Mouse (Mus musculus): Measurements from ENCODE around the gene Slx4ip. TPM values are rescaled to one million over a fixed set of nuclear protein-coding genes. Genes with fewer than 3 reads are reported as not detected.

Slx4ip gene
- polyA plus RNA-seq, 1 experiment = 3.0 TPM

GRCm38 (mm10) chr2:137096981-137097460 lies 206.0 kb downstream of the Slx4ip start:
- H3K4me3 ChIP-seq (replicated peaks; ENCODE audit: insufficient read depth, low read depth, low read length) = no peak overlapping the region
- no peak for DNase-seq
- 18% methylated on average over 5 of the region's 5 CpGs for WGBS
- no peaks in the 10 kb centered on the region for H3K27me3 ChIP-seq (ENCODE audit: control insufficient read depth, insufficient read depth, low read length)
- no peaks in the 10 kb centered on the region; the same call in 1 of the 2 replicates for H3K4me1 ChIP-seq (ENCODE audit: control insufficient read depth, insufficient read depth, low read length)
- TF ChIP-seq CTCF (IDR thresholded peaks at IDR 0.05; ENCODE audit: borderline replicate concordance, insufficient read depth, low read depth, low read length) = no peak
- TF ChIP-seq POLR2A (IDR thresholded peaks at IDR 0.05; ENCODE audit: borderline replicate concordance, insufficient read depth, low read length) = no peak
- H3K27ac ChIP-seq (ENCODE audit: insufficient read depth, low read length) = no peak overlapping the region

GRCm38 (mm10) chr2:137098269-137099035 lies 207.4 kb downstream of the Slx4ip start:
- WGBS = 68% methylated on average over 11 of the region's 11 CpGs
- no peak for TF ChIP-seq POLR2A (IDR thresholded peaks at IDR 0.05; ENCODE audit: borderline replicate concordance, insufficient read depth, low read length)
- no peak for TF ChIP-seq CTCF (IDR thresholded peaks at IDR 0.05; ENCODE audit: borderline replicate concordance, insufficient read depth, low read depth, low read length)
- no peak for DNase-seq
- Histone ChIP-seq H3K27me3 (ENCODE audit: control insufficient read depth, insufficient read depth, low read length) (no peaks in the 10 kb centered on the region), H3K4me3 (replicated peaks; ENCODE audit: insufficient read depth, low read depth, low read length) (no peak overlapping the region), H3K27ac (ENCODE audit: insufficient read depth, low read length) (no peak overlapping the region), H3K4me1 (ENCODE audit: control insufficient read depth, insufficient read depth, low read length) (no peaks in the 10 kb centered on the region; the same call in 1 of the 2 replicates)

GRCm38 (mm10) chr2:137099211-137099734 lies 208.3 kb downstream of the Slx4ip start:
- 67% methylated on average over 6 of the region's 6 CpGs for WGBS
- H3K4me3 ChIP-seq (replicated peaks; ENCODE audit: insufficient read depth, low read depth, low read length) = no peak overlapping the region
- TF ChIP-seq CTCF (IDR thresholded peaks at IDR 0.05; ENCODE audit: borderline replicate concordance, insufficient read depth, low read depth, low read length) = no peak
- TF ChIP-seq POLR2A (IDR thresholded peaks at IDR 0.05; ENCODE audit: borderline replicate concordance, insufficient read depth, low read length) = no peak
- no peak overlapping the region for H3K27ac ChIP-seq (ENCODE audit: insufficient read depth, low read length)
- no peaks in the 10 kb centered on the region for H3K27me3 ChIP-seq (ENCODE audit: control insufficient read depth, insufficient read depth, low read length)
- no peak for DNase-seq
- H3K4me1 ChIP-seq (ENCODE audit: control insufficient read depth, insufficient read depth, low read length) = no peaks in the 10 kb centered on the region; the same call in 1 of the 2 replicates

GRCm38 (mm10) chr2:137101074-137101473 lies 210.1 kb downstream of the Slx4ip start:
- no peaks in the 10 kb centered on the region for H3K27me3 ChIP-seq (ENCODE audit: control insufficient read depth, insufficient read depth, low read length)
- no peak overlapping the region for H3K27ac ChIP-seq (ENCODE audit: insufficient read depth, low read length)
- WGBS = 20% methylated on average over 5 of the region's 5 CpGs
- no peak overlapping the region for H3K4me3 ChIP-seq (replicated peaks; ENCODE audit: insufficient read depth, low read depth, low read length)
- no peak for TF ChIP-seq CTCF (IDR thresholded peaks at IDR 0.05; ENCODE audit: borderline replicate concordance, insufficient read depth, low read depth, low read length)
- TF ChIP-seq POLR2A (IDR thresholded peaks at IDR 0.05; ENCODE audit: borderline replicate concordance, insufficient read depth, low read length) = no peak
- no peak for DNase-seq
- H3K4me1 ChIP-seq (ENCODE audit: control insufficient read depth, insufficient read depth, low read length) = no peaks in the 10 kb centered on the region; the same call in 1 of the 2 replicates

GRCm38 (mm10) chr2:137107203-137107602 lies 216.2 kb downstream of the Slx4ip start:
- TF ChIP-seq POLR2A (IDR thresholded peaks at IDR 0.05; ENCODE audit: borderline replicate concordance, insufficient read depth, low read length) = no peak
- no peak for TF ChIP-seq CTCF (IDR thresholded peaks at IDR 0.05; ENCODE audit: borderline replicate concordance, insufficient read depth, low read depth, low read length)
- no peaks in the 10 kb centered on the region for H3K4me1 ChIP-seq (ENCODE audit: control insufficient read depth, insufficient read depth, low read length)
- no peak overlapping the region for H3K4me3 ChIP-seq (replicated peaks; ENCODE audit: insufficient read depth, low read depth, low read length)
- 94% methylated on average over 4 of the region's 4 CpGs for WGBS
- DNase-seq = no peak
- no peaks in the 10 kb centered on the region for H3K27me3 ChIP-seq (ENCODE audit: control insufficient read depth, insufficient read depth, low read length)
- no peak overlapping the region for H3K27ac ChIP-seq (ENCODE audit: insufficient read depth, low read length)

DNA sequence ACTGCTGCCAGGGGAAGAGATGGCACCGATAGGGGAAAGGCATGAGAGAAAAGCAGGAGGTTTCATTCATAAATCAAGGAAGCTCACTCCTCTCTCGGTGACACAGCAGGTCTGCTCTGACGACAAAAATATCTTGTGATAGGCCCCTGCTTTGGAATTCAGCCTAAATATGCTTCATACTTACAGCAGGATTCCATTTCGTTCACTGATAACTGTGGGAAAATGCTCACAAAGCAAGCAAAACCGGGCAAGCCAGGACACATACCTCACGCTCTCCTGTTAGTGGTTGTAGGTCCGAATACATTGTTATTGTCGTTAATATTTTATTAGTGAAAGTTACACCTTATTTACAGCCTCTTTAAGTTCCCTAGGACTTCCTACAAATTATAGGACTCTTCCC lies 216.9 kb downstream of the Slx4ip start:
- Histone ChIP-seq H3K27ac (ENCODE audit: insufficient read depth, low read length) (no peak overlapping the region), H3K4me1 (ENCODE audit: control insufficient read depth, insufficient read depth, low read length) (no peaks in the 10 kb centered on the region), H3K4me3 (replicated peaks; ENCODE audit: insufficient read depth, low read depth, low read length) (no peak overlapping the region), H3K27me3 (ENCODE audit: control insufficient read depth, insufficient read depth, low read length) (no peaks in the 10 kb centered on the region)
- DNase-seq = no peak
- TF ChIP-seq POLR2A (IDR thresholded peaks at IDR 0.05; ENCODE audit: borderline replicate concordance, insufficient read depth, low read length) (no peak), CTCF (IDR thresholded peaks at IDR 0.05; ENCODE audit: borderline replicate concordance, insufficient read depth, low read depth, low read length) (no peak)
- WGBS = 54% methylated on average over 8 of the region's 8 CpGs

DNA sequence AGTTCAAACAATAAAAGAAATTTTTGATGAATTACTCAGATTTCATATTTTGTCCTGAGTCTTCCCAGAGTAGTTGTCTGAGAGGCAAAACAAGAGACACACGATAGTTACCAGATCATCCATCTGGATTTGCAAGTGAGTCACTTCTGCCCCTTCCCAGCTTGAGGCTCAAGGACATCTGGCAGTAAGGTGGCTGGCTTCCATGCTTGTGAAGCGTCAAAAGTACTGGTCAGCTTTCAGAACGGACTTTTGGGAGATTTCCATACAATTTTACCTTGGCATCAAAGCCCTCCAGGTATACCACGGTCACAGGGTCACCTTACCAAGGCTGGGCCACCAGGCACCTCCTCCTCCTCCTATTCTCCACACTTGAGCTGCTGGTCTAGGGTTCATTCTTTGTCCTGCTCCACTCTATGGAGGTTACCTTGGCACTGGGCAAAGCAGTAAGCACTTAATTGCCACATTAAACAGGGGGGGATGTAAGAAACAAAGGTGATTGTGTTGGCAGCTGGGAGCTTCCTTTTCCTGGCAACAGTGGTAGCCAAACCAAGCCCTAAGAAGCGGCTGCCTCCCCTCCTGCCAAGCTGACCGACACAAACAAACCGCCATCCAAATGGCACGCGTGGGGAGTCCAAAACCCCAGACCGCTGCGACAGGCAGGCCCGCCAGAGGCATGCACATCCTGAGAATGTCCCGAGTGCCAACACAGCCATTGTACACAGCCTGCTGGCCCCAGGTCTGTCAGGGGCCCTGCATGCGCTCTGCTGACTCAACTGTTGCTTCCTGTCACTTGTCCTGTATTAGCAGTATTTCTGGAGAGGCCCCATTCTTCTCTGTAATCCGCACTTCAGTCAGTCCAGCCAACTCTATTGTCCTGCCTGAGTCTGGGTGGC lies 218.5 kb downstream of the Slx4ip start:
- Histone ChIP-seq H3K27me3 (ENCODE audit: control insufficient read depth, insufficient read depth, low read length) (no peaks in the 10 kb centered on the region), H3K4me3 (replicated peaks; ENCODE audit: insufficient read depth, low read depth, low read length) (no peak overlapping the region), H3K27ac (ENCODE audit: insufficient read depth, low read length) (no peak overlapping the region), H3K4me1 (ENCODE audit: control insufficient read depth, insufficient read depth, low read length) (no peaks in the 10 kb centered on the region)
- 16% methylated on average over 15 of the region's 15 CpGs for WGBS
- DNase-seq = no peak
- no peak for TF ChIP-seq CTCF (IDR thresholded peaks at IDR 0.05; ENCODE audit: borderline replicate concordance, insufficient read depth, low read depth, low read length)
- no peak for TF ChIP-seq POLR2A (IDR thresholded peaks at IDR 0.05; ENCODE audit: borderline replicate concordance, insufficient read depth, low read length)
